Mouse (Mus musculus) liver, embryonic 14.5 days (tissue): ENCODE results near the gene Commd1. TPM values are rescaled to one million over a fixed set of nuclear protein-coding genes. Genes with fewer than 3 reads are reported as not detected.

Source experiments
- ATAC-seq: fragments of 200-750 bp; cut with Nextera tagmentation; 2 replicates; pipeline ENCODE4 v1.8.0; 2017; ENCODE audit warnings: moderate number of reproducible peaks, mild to moderate bottlenecking, moderate library complexity; ENCODE audit not compliant: insufficient read depth
- DNase-seq, 3 experiments: peaks; one replicate each; pipeline ENCODE4 v3.0.0-alpha.2; 2012 to 2013; ENCODE audit warnings: low read depth in 3 of 3, low spot score in 3 of 3
- H3K27ac ChIP-seq: fragments of 300-500 bp; sonication (generic); 2 replicates; pipeline ENCODE4 v1.5.1; 2014; ENCODE audit warnings: moderate library complexity, mild to moderate bottlenecking, control low read depth, inconsistent platforms
- H3K27me3 ChIP-seq: fragments of 300-500 bp; sonication (generic); 2 replicates; pipeline ENCODE4 v1.6.1; 2014; ENCODE audit warnings: mild to moderate bottlenecking, low read length, moderate library complexity; ENCODE audit not compliant: control insufficient read depth, insufficient read depth
- H3K36me3 ChIP-seq: fragments of 300-500 bp; sonication (generic); replicated peaks from 2 replicates; pipeline ENCODE4 v1.6.1; 2014; ENCODE audit warnings: low read depth; ENCODE audit not compliant: control insufficient read depth, insufficient read depth
- H3K4me1 ChIP-seq, 2 experiments: fragments of 200-500 bp in 1 of 2; fragments of 300-500 bp in 1 of 2; sonication (generic) in 1 of 2; replicated peaks; 2 replicates each; pipeline ENCODE4 v1.6.1; 2012 to 2014; ENCODE audit warnings: antibody characterized with exemption in 1 of 2, inconsistent platforms in 1 of 2, low read length in 1 of 2; ENCODE audit not compliant: control insufficient read depth in 2 of 2, insufficient read depth in 2 of 2
- H3K4me2 ChIP-seq: fragments of 300-500 bp; sonication (generic); 2 replicates; pipeline ENCODE4 v1.6.1; 2014; ENCODE audit warnings: low read depth, mild to moderate bottlenecking, control low read depth, moderate library complexity
- H3K4me3 ChIP-seq, 2 experiments: fragments of 200-500 bp in 1 of 2; fragments of 300-500 bp in 1 of 2; sonication (generic) in 1 of 2; 2 replicates each; pipeline ENCODE4 v1.5.1; 2012 to 2014; ENCODE audit warnings: low read depth in 2 of 2, low read length in 2 of 2, mild to moderate bottlenecking in 2 of 2, control low read depth in 1 of 2, inconsistent platforms in 1 of 2, moderate library complexity in 1 of 2; ENCODE audit not compliant: insufficient read depth in 1 of 2
- H3K9ac ChIP-seq: fragments of 300-500 bp; sonication (generic); replicated peaks from 2 replicates; pipeline ENCODE4 v1.6.1; 2014; ENCODE audit warnings: mild to moderate bottlenecking, control low read depth, moderate library complexity
- H3K9me3 ChIP-seq: fragments of 300-500 bp; sonication (generic); 2 replicates; pipeline ENCODE4 v1.6.1; 2016; ENCODE audit warnings: low read length, mixed read lengths; ENCODE audit not compliant: control insufficient read depth
- CTCF ChIP-seq: IDR thresholded peaks from 2 replicates; pipeline ENCODE4 v1.5.1; 2016; ENCODE audit warnings: antibody characterized with exemption, low read depth, control low read depth
- EP300 ChIP-seq: IDR thresholded peaks from 2 replicates; pipeline ENCODE4 v1.6.1; 2016; ENCODE audit warnings: antibody characterized with exemption, low read depth
- WGBS: fragments of 180-500 bp; shearing (Covaris S2); extraction: QIAGEN DNeasy Blood & Tissue Kit; methylation state at CpG from one replicate; pipeline ENCODE4 v1.1.7; 2014; ENCODE audit not compliant: insufficient replicate concordance; 5-methylcytosine and 5-hydroxymethylcytosine counted together
- polyA plus RNA-seq, 2 experiments: library from polyadenylated mRNA; depleted of rRNA in 1 of 2; stranded (reverse) in 1 of 2; unstranded in 1 of 2; fragments of >200 nt; fragmentation: Nextera tagmentation in 1 of 2; extraction: Ambion mirVana in 1 of 2; gene quantifications; 2 replicates each; pipeline versions ENCODE4 v1.2.1 to v1.2.3; 2012 to 2014

Gene Commd1
- polyA plus RNA-seq, 2 experiments: 35.6 to 203 TPM

GRCm38 (mm10) chr11:23005276-23005675 is 23.1 kb upstream of the Commd1 start:
- Histone ChIP-seq H3K4me1 (peaks cover 6 to 7% of the 10 kb centered on the region in 2 experiments), H3K36me3 (peaks cover 46% of the 10 kb centered on the region), H3K4me3 (no peak overlapping the region), H3K27me3 (no peaks in the 10 kb centered on the region), H3K4me2 (no peak overlapping the region), H3K27ac (no peak overlapping the region), H3K9ac (no peak overlapping the region), H3K9me3 (no peaks in the 10 kb centered on the region)
- no peak for DNase-seq
- no peak for TF ChIP-seq CTCF
- no peak for ATAC-seq
- 83% methylated on average over 1 of the region's 1 CpGs for WGBS

- Histone ChIP-seq H3K4me3 (no peak overlapping the region), H3K36me3 (peaks cover 80% of the 10 kb centered on the region), H3K4me1 (peaks cover 10% of the 10 kb centered on the region in 2 experiments), H3K27me3 (no peaks in the 10 kb centered on the region), H3K9me3 (no peaks in the 10 kb centered on the region), H3K27ac (peak overlapping the region; percentile 75), H3K4me2 (peak overlapping the region; percentile 56), H3K9ac (peak overlapping the region; percentile 43; the same call in 1 of the 2 replicates)
- TF ChIP-seq CTCF (no peak), EP300 (peak; percentile 56; the same call in 1 of the 2 replicates)
- ATAC-seq: peak; percentile 94
- WGBS: 28% methylated on average over 1 of the region's 1 CpGs
- DNase-seq: peak in 2 of 3 experiments; percentile 46 to 60
Observed at GRCm38 (mm10) chr11:22998308-22998707, 16.1 kb upstream of the Commd1 start.

GRCm38 (mm10) chr11:22995461-22995860 is 13.3 kb upstream of the Commd1 start:
- H3K4me2 ChIP-seq: no peak overlapping the region
- H3K9me3 ChIP-seq: no peaks in the 10 kb centered on the region
- DNase-seq (no peak), ATAC-seq (no peak)
- no peak overlapping the region for H3K27ac ChIP-seq
- no peak overlapping the region for H3K9ac ChIP-seq
- TF ChIP-seq EP300 (no peak), CTCF (no peak)
- H3K36me3 ChIP-seq: peaks cover 58% of the 10 kb centered on the region
- H3K4me1 ChIP-seq: peaks cover 14 to 19% of the 10 kb centered on the region in 2 experiments
- H3K27me3 ChIP-seq: no peaks in the 10 kb centered on the region
- H3K4me3 ChIP-seq: no peak overlapping the region
- WGBS: 82% methylated on average over 4 of the region's 4 CpGs

GRCm38 (mm10) chr11:22994271-22994670 is 12.1 kb upstream of the Commd1 start:
- DNase-seq (no peak), ATAC-seq (no peak)
- Histone ChIP-seq H3K27me3 (no peaks in the 10 kb centered on the region), H3K36me3 (peaks cover 46% of the 10 kb centered on the region), H3K4me2 (no peak overlapping the region), H3K4me3 (no peak overlapping the region), H3K9me3 (no peaks in the 10 kb centered on the region), H3K27ac (no peak overlapping the region), H3K9ac (no peak overlapping the region), H3K4me1 (peaks cover 14 to 21% of the 10 kb centered on the region in 2 experiments)
- 82% methylated on average over 2 of the region's 2 CpGs for WGBS
- TF ChIP-seq CTCF (no peak), EP300 (no peak)

- no peaks in the 10 kb centered on the region for H3K27me3 ChIP-seq
- DNase-seq (no peak), ATAC-seq (no peak)
- TF ChIP-seq CTCF: no peak
- TF ChIP-seq EP300: no peak
- WGBS: 5% methylated on average over 14 of the region's 14 CpGs
- H3K9me3 ChIP-seq: no peaks in the 10 kb centered on the region
- peak overlapping the region; percentile 76 for H3K9ac ChIP-seq
- H3K36me3 ChIP-seq: peaks cover 27% of the 10 kb centered on the region
- peaks cover 4 to 11% of the 10 kb centered on the region in 2 experiments for H3K4me1 ChIP-seq
- peak overlapping the region; percentile 1 for H3K27ac ChIP-seq
- H3K4me3 ChIP-seq: peak overlapping the region; percentile 65 to 71
- peak overlapping the region; percentile 80 for H3K4me2 ChIP-seq
Observed at GRCm38 (mm10) chr11:22991218-22991835, 9.1 kb upstream of the Commd1 start.
